Mouse (Mus musculus) liver, adult 2 months (tissue): ENCODE measurements around the gene Olfr486. TPM values are rescaled to one million over a fixed set of nuclear protein-coding genes. Genes with fewer than 3 reads are reported as not detected.
"Not testable (repeated sequence)": the region's sequence is repeated elsewhere in the genome, so short reads cannot be mapped to it uniquely, and the experiment has no call there.

Experiments
- DNase-seq: peaks from one replicate; pipeline ENCODE4 v3.0.0-alpha.2; 2011; ENCODE audit warnings: low read depth, low spot score; ENCODE audit errors: extremely low read depth
- H3K27ac ChIP-seq: fragments of 200-500 bp; replicated peaks from 2 replicates; pipeline ENCODE4 v1.5.1; 2012; ENCODE audit warnings: low read depth, mild to moderate bottlenecking, control low read depth, inconsistent platforms, low read length; ENCODE audit not compliant: insufficient read depth
- H3K27me3 ChIP-seq: fragments of 200-500 bp; 2 replicates; pipeline ENCODE4 v1.6.1; 2012; ENCODE audit warnings: mild to moderate bottlenecking, moderate library complexity, low read length, inconsistent platforms; ENCODE audit not compliant: control insufficient read depth, insufficient read depth
- H3K36me3 ChIP-seq: fragments of 200-500 bp; 2 replicates; pipeline ENCODE4 v1.6.1; 2012; ENCODE audit warnings: low read length, inconsistent platforms; ENCODE audit not compliant: control insufficient read depth, insufficient read depth
- H3K4me1 ChIP-seq: fragments of 200-500 bp; 2 replicates; pipeline ENCODE4 v1.6.1; 2011; ENCODE audit warnings: low read length; ENCODE audit not compliant: control insufficient read depth, insufficient read depth
- H3K4me3 ChIP-seq: fragments of 200-500 bp; 2 replicates; pipeline ENCODE4 v1.5.1; 2011; ENCODE audit warnings: low read depth, mild to moderate bottlenecking, control low read depth, low read length, moderate library complexity; ENCODE audit not compliant: insufficient read depth
- H3K79me2 ChIP-seq: fragments of 200-500 bp; 2 replicates; pipeline ENCODE4 v1.6.1; 2012; ENCODE audit warnings: inconsistent platforms, mild to moderate bottlenecking, low read length, moderate library complexity; ENCODE audit not compliant: control insufficient read depth, insufficient read depth
- H3K9ac ChIP-seq: fragments of 200-500 bp; 2 replicates; pipeline ENCODE4 v1.6.1; 2012; ENCODE audit warnings: low read depth, mild to moderate bottlenecking, control low read depth, inconsistent platforms, low read length
- CTCF ChIP-seq: fragments of 200-500 bp; IDR thresholded peaks from 2 replicates; pipeline ENCODE4 v1.5.1; 2011; ENCODE audit warnings: low read depth, low read length, control low read depth
- POLR2A ChIP-seq: fragments of 200-500 bp; IDR thresholded peaks from 2 replicates; pipeline ENCODE4 v1.6.1; 2011; ENCODE audit warnings: low read length, control low read depth; ENCODE audit not compliant: insufficient read depth; ENCODE audit errors: extremely low read depth
- WGBS: fragments of 180-500 bp; shearing (Covaris S2); methylation state at CpG from one replicate; pipeline ENCODE4 v1.1.7; 2018; 5-methylcytosine and 5-hydroxymethylcytosine counted together
- polyA plus RNA-seq: library from polyadenylated mRNA; depleted of rRNA; stranded (reverse); fragments of >200 nt; gene quantifications from 2 replicates; pipeline ENCODE4 v1.2.3, GENCODE M21; 2012; rRNA removed
- total RNA-seq: library from RNA; depleted of rRNA; stranded (reverse); fragments of >200 nt; gene quantifications from 2 replicates; pipeline ENCODE4 v1.2.3, GENCODE M21; 2014; rRNA removed

Olfr486 gene
- total RNA-seq (not detected in 2 replicates), polyA plus RNA-seq (not detected in 2 replicates)

DNA sequence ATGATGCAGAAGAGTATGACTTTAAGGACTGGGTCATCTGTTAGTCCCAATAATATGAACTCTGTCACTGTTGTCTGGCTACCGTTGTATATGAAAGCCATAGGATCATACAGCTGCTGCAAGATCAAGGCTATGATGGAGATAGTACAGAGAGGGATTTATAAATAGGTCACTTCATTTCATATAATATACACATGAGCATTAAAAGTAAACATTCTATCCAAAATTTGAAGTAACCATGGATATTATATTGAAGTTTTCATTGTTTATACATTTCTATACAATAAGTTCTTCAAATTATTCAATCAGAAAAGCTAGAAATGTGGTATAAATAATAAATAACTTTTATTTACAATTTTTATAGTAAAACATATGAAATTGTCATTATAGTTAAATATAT lies at the start of gene Olfr486:
Gene Olfr486 (minus strand): TSS at position 101 of the 400 bp plus-strand sequence.
- H3K4me3 ChIP-seq, H3K27ac ChIP-seq: not testable (repeated sequence)
- WGBS = 93% methylated on average over 1 of the region's 1 CpGs

DNA sequence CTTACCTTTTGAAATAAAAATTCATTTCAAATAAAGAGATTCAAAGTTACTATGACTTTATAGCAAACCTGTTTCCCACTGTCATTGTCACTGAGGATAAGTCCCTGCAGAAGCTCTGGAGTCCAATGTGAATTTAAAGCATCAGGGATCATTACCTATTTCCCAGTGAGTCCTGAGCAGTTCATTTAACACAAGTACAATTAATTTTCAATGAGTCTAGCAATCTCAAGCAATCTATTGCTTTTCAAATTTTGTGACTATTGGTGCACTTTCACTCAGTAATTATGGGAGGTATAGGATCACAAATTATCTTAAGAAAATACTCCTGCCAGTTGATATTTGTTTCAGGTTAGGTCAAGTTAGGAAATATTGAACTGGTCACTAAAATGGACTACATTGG lies 42.0 kb upstream of the Olfr486 start, which contains the start of gene Olfr487:
Gene Olfr487 (minus strand): TSS at position 101 of the 400 bp plus-strand sequence.
- not testable (repeated sequence) for DNase-seq, H3K9ac ChIP-seq, H3K4me3 ChIP-seq, H3K4me1 ChIP-seq, H3K27me3 ChIP-seq, H3K36me3 ChIP-seq, H3K79me2 ChIP-seq, H3K27ac ChIP-seq

More for the DNA sequence above, at the start of gene Olfr486:
- not testable (repeated sequence) for H3K27me3 ChIP-seq, H3K4me1 ChIP-seq, H3K36me3 ChIP-seq, DNase-seq, H3K79me2 ChIP-seq, H3K9ac ChIP-seq

DNA sequence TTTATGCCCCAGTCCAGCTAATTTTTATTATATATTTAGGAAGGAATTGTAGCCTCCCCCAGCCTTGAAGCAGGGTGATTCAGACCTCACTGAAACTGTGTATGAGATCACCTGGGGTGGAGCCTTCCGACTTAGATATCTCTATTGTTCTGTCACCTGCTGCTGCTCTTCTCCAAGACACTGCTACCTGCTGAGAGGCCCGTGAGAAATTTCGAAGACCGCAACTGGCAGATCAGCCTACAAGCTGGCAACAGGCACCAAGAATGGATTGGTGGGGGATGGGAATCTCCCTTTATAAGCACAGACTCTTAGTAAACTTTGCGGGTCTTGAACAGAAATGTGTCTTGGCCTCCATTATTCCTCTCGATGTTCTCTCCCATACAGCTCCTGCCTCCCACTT lies 24.4 kb upstream of the Olfr486 start:
- no peak for TF ChIP-seq CTCF
- no peak for TF ChIP-seq POLR2A
- H3K27ac ChIP-seq = no peak overlapping the region
- H3K4me1 ChIP-seq = no peaks in the 10 kb centered on the region
- H3K4me3 ChIP-seq = no peak overlapping the region
- 74% methylated on average over 6 of the region's 6 CpGs for WGBS
- H3K79me2 ChIP-seq = no peaks in the 10 kb centered on the region
- DNase-seq = no peak
- H3K36me3 ChIP-seq = no peaks in the 10 kb centered on the region
- H3K27me3 ChIP-seq = no peaks in the 10 kb centered on the region
- H3K9ac ChIP-seq = no peak overlapping the region

DNA sequence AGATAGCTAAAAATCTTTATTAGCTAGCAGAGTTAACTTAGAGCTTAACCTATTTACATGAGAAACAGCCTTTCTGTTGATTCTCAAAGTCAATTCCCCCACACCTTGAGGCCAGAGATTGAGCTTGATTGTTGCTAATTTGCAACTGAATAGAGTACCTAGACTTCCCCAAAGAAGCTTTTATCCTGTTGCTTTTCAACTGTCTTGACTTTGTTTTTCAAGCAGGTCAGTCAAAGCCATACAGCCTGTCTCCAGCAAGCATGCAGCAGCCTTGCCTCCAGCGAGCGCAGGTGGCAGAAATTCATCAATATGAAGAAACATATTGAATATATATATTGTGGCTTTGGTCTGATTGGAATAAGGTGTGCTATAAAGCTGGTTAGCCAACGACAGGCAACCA lies 23.8 kb upstream of the Olfr486 start:
- not testable (repeated sequence) for H3K27ac ChIP-seq, H3K36me3 ChIP-seq, H3K79me2 ChIP-seq, H3K4me1 ChIP-seq, DNase-seq, H3K4me3 ChIP-seq, H3K9ac ChIP-seq, H3K27me3 ChIP-seq
- 67% methylated on average over 3 of the region's 3 CpGs for WGBS

DNA sequence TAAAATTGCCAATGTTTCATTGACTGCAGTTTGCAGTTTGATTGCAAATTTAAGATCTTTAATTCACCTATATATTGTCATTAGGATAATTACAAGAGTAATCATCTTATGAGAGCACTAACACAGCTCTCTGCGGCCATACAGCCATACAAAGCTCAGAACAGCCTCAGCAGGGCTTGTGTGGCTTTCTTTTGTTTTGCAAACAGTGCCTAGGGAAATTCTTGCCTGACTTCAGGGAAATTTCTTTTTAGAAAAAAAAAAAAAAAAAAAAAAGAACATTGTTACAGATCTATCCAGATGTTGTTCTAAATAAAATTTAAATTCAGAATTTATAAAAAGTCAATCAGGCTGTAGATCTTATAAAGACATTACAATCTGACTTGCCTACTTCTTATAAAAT lies 20.2 kb upstream of the Olfr486 start:
- H3K27me3 ChIP-seq, H3K36me3 ChIP-seq, H3K4me3 ChIP-seq, DNase-seq, H3K9ac ChIP-seq, H3K4me1 ChIP-seq, H3K79me2 ChIP-seq, H3K27ac ChIP-seq: not testable (repeated sequence)
- 67% methylated on average over 1 of the region's 1 CpGs for WGBS

DNA sequence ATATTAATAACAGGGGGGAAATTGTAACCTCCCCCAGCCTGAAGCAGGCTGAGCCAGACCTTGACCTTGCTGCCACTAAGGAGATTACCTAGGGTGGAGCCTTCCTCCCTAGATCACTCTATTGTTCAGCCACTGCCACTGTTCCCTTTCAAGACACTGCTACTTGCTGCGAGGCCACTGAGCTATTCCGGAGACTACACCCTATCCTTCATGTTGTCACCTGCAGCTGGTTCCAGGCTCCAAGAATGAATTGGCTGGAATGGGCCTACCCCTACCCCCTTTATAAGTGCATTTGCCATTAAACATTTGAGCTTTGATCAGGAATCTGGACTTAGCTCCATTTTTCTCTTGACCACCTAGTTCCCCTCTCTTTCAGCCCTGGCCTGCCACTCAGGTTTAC lies 18.7 kb upstream of the Olfr486 start:
- H3K9ac ChIP-seq, H3K79me2 ChIP-seq, DNase-seq, H3K4me1 ChIP-seq, H3K36me3 ChIP-seq, H3K27ac ChIP-seq, H3K4me3 ChIP-seq, H3K27me3 ChIP-seq: not testable (repeated sequence)
- WGBS = 70% methylated on average over 2 of the region's 2 CpGs

DNA sequence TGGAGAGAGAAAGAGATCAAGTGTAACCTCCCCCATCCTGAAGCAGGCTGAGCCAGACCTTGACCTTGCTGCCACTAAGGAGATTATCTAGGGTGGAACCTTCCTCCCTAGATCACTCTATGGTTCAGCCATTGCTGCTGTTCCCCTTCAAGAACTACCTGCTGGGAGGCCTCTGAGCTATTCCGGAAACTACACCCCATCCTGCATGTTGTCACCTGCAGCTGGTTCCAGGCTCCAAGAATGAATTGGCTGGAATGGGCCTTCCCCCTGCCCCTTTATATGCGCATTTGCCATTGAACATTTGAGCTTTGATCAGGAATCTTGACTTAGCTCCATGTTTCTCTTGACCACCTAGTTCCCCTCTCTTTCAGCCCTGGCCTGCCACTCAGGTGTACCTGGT lies 12.7 kb upstream of the Olfr486 start:
- not testable (repeated sequence) for H3K27ac ChIP-seq, H3K36me3 ChIP-seq, H3K79me2 ChIP-seq, H3K4me1 ChIP-seq, H3K9ac ChIP-seq, H3K4me3 ChIP-seq, H3K27me3 ChIP-seq, DNase-seq
- 94% methylated on average over 2 of the region's 2 CpGs for WGBS

DNA sequence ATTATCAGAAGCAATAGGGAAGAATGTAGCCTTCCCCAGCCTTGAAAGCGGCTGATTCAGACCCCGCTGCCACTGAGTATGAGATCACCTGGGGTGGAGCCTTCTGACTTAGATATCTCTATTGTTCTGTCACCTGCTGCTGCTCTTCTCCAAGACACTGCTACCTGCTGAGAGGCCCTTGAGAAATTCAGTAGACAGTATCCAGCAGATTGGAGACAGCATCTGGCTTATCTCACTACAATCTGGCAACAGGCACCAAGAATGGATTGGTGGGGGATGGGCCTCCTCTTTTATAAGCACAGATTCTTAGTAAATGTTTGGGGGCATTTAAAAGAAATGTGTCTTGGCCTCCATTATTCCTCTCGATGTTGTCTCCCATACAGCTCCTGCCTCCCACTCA lies 11.9 kb upstream of the Olfr486 start:
- not testable (repeated sequence) for H3K27ac ChIP-seq, H3K79me2 ChIP-seq, H3K9ac ChIP-seq, H3K4me3 ChIP-seq, DNase-seq, H3K4me1 ChIP-seq, H3K36me3 ChIP-seq, H3K27me3 ChIP-seq
- WGBS = 82% methylated on average over 3 of the region's 3 CpGs
